ENCODE assay signal across 7 mouse cellular contexts in the genomic region with DNA sequence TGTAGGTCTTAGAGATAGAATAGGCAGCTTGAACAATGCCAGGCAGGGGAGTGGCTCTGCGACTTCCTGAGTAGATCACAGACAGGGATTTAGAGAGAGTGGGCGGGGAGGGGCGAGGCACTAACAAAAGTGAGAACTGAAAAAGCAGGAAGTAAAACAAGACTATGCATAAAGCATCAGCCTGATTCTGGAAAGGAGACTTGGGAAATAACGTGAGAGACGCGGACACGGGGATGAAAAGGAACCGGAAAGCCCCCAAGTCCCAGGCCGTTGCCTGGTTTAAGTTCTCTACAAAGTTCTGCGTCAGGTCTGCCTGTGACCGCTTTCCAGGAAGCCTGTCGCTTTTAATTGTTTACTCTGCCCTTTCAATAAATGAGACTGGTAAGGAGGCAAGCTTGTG.
DNase-seq lines count a peak whose midpoint lies in the region; ATAC-seq lines count a peak whose summit lies in the region.

No protein-coding gene starts in this region.

- H3K27me3 ChIP-seq in embryonic facial prominence, embryonic 12.5 days = no peaks in the 10 kb centered on the region
- H3K27me3 ChIP-seq in limb, embryonic 10.5 days (ENCODE audit: low read depth, poor library complexity, severe bottlenecking) = no peaks in the 10 kb centered on the region
- no peaks in the 10 kb centered on the region for H3K27me3 ChIP-seq in midbrain, embryonic 11.5 days (ENCODE audit: control insufficient read depth, insufficient read depth, low read length)
- H3K27me3 ChIP-seq in stomach, embryonic 16.5 days (ENCODE audit: control insufficient read depth, insufficient read depth, low read length) = no peaks in the 10 kb centered on the region

- peak; percentile 16 for DNase-seq in WW6 (ENCODE audit: low read depth, low spot score)
- DNase-seq in heart, postnatal 36 days = peak; percentile 23 to 41
- DNase-seq in limb, embryonic 10.5 days (ENCODE audit: low spot score) = no peak
- peak; percentile 89 for DNase-seq in midbrain, embryonic 11.5 days (ENCODE audit: low spot score, missing footprints)
- no peak for DNase-seq in left cerebral cortex, postnatal 4 days

- H3K4me3 ChIP-seq in embryonic facial prominence, embryonic 12.5 days = no peak overlapping the region
- peak overlapping the region; percentile 28; the same call in 1 of the 2 replicates for H3K4me3 ChIP-seq in limb, embryonic 10.5 days
- peak overlapping the region; percentile 18; the same call in 1 of the 2 replicates for H3K4me3 ChIP-seq in midbrain, embryonic 11.5 days (ENCODE audit: low read depth, low read length)
- H3K4me3 ChIP-seq in stomach, embryonic 16.5 days (replicated peaks; ENCODE audit: low read length) = peak overlapping the region; percentile 43

- H3K4me2 ChIP-seq in embryonic facial prominence, embryonic 12.5 days (replicated peaks) = peak overlapping the region; percentile 27
- H3K4me2 ChIP-seq in midbrain, embryonic 11.5 days = peak overlapping the region; percentile 48
- H3K4me2 ChIP-seq in stomach, embryonic 16.5 days (ENCODE audit: low read depth, low read length) = peak overlapping the region; percentile 61

- ATAC-seq in embryonic facial prominence, embryonic 12.5 days (ENCODE audit: insufficient number of reproducible peaks, insufficient read depth, low FRiP score, low TSS enrichment) = no peak
- peak; percentile 59 for ATAC-seq in midbrain, embryonic 11.5 days (ENCODE audit: low FRiP score)
- ATAC-seq in stomach, embryonic 16.5 days (ENCODE audit: insufficient read depth, low FRiP score) = 0 out of 2 replicates have a peak, but pooled peaks have one; percentile 47

- no peaks in the 10 kb centered on the region for H3K36me3 ChIP-seq in embryonic facial prominence, embryonic 12.5 days
- no peaks in the 10 kb centered on the region for H3K36me3 ChIP-seq in limb, embryonic 10.5 days
- no peaks in the 10 kb centered on the region for H3K36me3 ChIP-seq in midbrain, embryonic 11.5 days (ENCODE audit: control insufficient read depth, insufficient read depth, low read length)
- no peaks in the 10 kb centered on the region for H3K36me3 ChIP-seq in stomach, embryonic 16.5 days (ENCODE audit: control insufficient read depth, insufficient read depth, low read length)

- 22% methylated on average over 12 of the region's 12 CpGs for WGBS in embryonic facial prominence, embryonic 12.5 days
- 36% methylated on average over 12 of the region's 12 CpGs for WGBS in limb, embryonic 10.5 days
- 4% methylated on average over 12 of the region's 12 CpGs for WGBS in midbrain, embryonic 11.5 days
- whole genome bisulfite sequencing in stomach, embryonic 16.5 days = 17% methylated on average over 12 of the region's 12 CpGs

- no peaks in the 10 kb centered on the region for H3K9me3 ChIP-seq in embryonic facial prominence, embryonic 12.5 days
- no peaks in the 10 kb centered on the region for H3K9me3 ChIP-seq in limb, embryonic 10.5 days (replicated peaks)
- H3K9me3 ChIP-seq in midbrain, embryonic 11.5 days (ENCODE audit: control insufficient read depth, low read length) = no peaks in the 10 kb centered on the region
- no peaks in the 10 kb centered on the region for H3K9me3 ChIP-seq in stomach, embryonic 16.5 days (replicated peaks; ENCODE audit: control insufficient read depth, low read length)

- no peak overlapping the region for H3K27ac ChIP-seq in embryonic facial prominence, embryonic 12.5 days
- H3K27ac ChIP-seq in limb, embryonic 10.5 days = no peak overlapping the region
- H3K27ac ChIP-seq in midbrain, embryonic 11.5 days (ENCODE audit: low read depth, low read length) = no peak overlapping the region
- peak overlapping the region; percentile 55; the same call in 1 of the 2 replicates for H3K27ac ChIP-seq in stomach, embryonic 16.5 days (ENCODE audit: low read length)

- H3K9ac ChIP-seq in embryonic facial prominence, embryonic 12.5 days = no peak overlapping the region
- H3K9ac ChIP-seq in midbrain, embryonic 11.5 days (ENCODE audit: low read length) = peak overlapping the region; percentile 49
- peak overlapping the region; percentile 58; the same call in 1 of the 2 replicates for H3K9ac ChIP-seq in stomach, embryonic 16.5 days (ENCODE audit: low read length)

- no peaks in the 10 kb centered on the region for H3K4me1 ChIP-seq in embryonic facial prominence, embryonic 12.5 days
- H3K4me1 ChIP-seq in limb, embryonic 10.5 days = peaks cover 8% of the 10 kb centered on the region; the same call in 1 of the 2 replicates
- H3K4me1 ChIP-seq in midbrain, embryonic 11.5 days (ENCODE audit: control insufficient read depth, insufficient read depth, low read length) = peaks cover 3% of the 10 kb centered on the region; the same call in 1 of the 2 replicates
- no peaks in the 10 kb centered on the region for H3K4me1 ChIP-seq in stomach, embryonic 16.5 days (ENCODE audit: control insufficient read depth, insufficient read depth, low read length)

- intact Hi-C loops in heart, postnatal 36 days (cut with DNase I) = no loop called here
- intact Hi-C loops in left cerebral cortex, postnatal 4 days (cut with DNase I) = no loop called here

Comparison
In these comparisons a context has a peak if more than half of its experiments do, and no peak if none do; other contexts are left out.
1. DNase-seq: peak in WW6 (single experiment), heart, postnatal 36 days (2 of 2) and midbrain, embryonic 11.5 days (single experiment); none in limb, embryonic 10.5 days (single experiment) and left cerebral cortex, postnatal 4 days (single experiment).
2. Peak in every context shown above with its lines, with median percentiles within 50 percentile points of each other: H3K4me2 ChIP-seq.